Mouse (Mus musculus): ENCODE data around the gene Vmn1r89. TPM values are rescaled to one million over a fixed set of nuclear protein-coding genes. Genes with fewer than 3 reads are reported as not detected.

The Vmn1r89 gene
- not detected in 2 replicates for polyA plus RNA-seq (2012; rRNA removed)

DNA sequence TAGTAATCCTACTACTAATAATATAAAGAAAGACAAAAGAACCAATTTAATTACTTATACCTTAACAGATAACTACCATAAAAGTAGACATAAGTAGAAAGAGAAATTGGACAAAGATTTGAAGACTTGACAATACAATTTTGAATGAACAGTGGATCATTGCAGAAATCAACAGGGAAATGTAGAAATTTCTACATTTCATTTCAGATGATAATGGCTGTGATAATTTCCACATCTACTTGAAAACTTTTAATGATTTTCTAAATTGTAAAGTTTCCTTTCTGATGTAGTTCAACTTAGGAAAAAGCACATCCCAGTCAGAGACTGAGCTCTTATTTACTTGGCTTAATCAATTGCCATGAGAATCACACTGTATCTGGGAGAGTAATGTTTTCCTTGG is at the start of gene Vmn1r89:
Vmn1r89 (plus strand) TSS at position 301 of the 400 bp plus-strand sequence.

Other genes with a start within 250 kb of the Vmn1r89 start
- 15.2 and 15.9 TPM in 2 replicates for gene Zfp324, start 247.2 kb upstream of the Vmn1r89 start, polyA plus RNA-seq (2012; rRNA removed)
- 8.6 and 10.7 TPM in 2 replicates for gene Zfp446, start 235.2 kb upstream of the Vmn1r89 start, polyA plus RNA-seq (2012; rRNA removed)
- 0.14 and 0.92 TPM in 2 replicates for gene Slc27a5, start 214.8 kb upstream of the Vmn1r89 start, polyA plus RNA-seq (2012; rRNA removed)
- gene Trim28, start 213.9 kb upstream of the Vmn1r89 start, polyA plus RNA-seq (2012; rRNA removed) = 489 and 576 TPM in 2 replicates
- 65.0 and 66.4 TPM in 2 replicates for gene Zbtb45, start 203.0 kb upstream of the Vmn1r89 start, polyA plus RNA-seq (2012; rRNA removed)
- 67.1 and 76.2 TPM in 2 replicates for gene Chmp2a, start 178.2 kb upstream of the Vmn1r89 start, polyA plus RNA-seq (2012; rRNA removed)
- 121 and 156 TPM in 2 replicates for gene Ube2m, start 174.7 kb upstream of the Vmn1r89 start, polyA plus RNA-seq (2012; rRNA removed)
- 8.6 and 8.9 TPM in 2 replicates for gene Mzf1, start 158.3 kb upstream of the Vmn1r89 start, polyA plus RNA-seq (2012; rRNA removed)
- not detected in 2 replicates for gene Vmn1r85, start 117.8 kb upstream of the Vmn1r89 start, polyA plus RNA-seq (2012; rRNA removed)
- not detected in 2 replicates for gene Vmn1r86, start 93.1 kb upstream of the Vmn1r89 start, polyA plus RNA-seq (2012; rRNA removed)
- gene Vmn1r87, start 72.9 kb upstream of the Vmn1r89 start, polyA plus RNA-seq (2012; rRNA removed) = not detected in 2 replicates
- gene Vmn1r88, start 53.5 kb upstream of the Vmn1r89 start, polyA plus RNA-seq (2012; rRNA removed) = not detected in 2 replicates
- gene Lig1, start 64.3 kb downstream of the Vmn1r89 start, polyA plus RNA-seq (2012; rRNA removed) = 10.6 and 15.3 TPM in 2 replicates
- gene Zswim9, start 65.7 kb downstream of the Vmn1r89 start, polyA plus RNA-seq (2012; rRNA removed) = 5.8 and 5.9 TPM in 2 replicates
- gene Pla2g4c, start 111.6 kb downstream of the Vmn1r89 start, polyA plus RNA-seq (2012; rRNA removed) = 3.1 and 4.4 TPM in 2 replicates
- not detected in 2 replicates for gene Cabp5, start 185.1 kb downstream of the Vmn1r89 start, polyA plus RNA-seq (2012; rRNA removed)
- not detected in 2 replicates for gene Bsph1, start 237.8 kb downstream of the Vmn1r89 start, polyA plus RNA-seq (2012; rRNA removed)

Measured in ovary, adult 2 months (tissue).